Mouse (Mus musculus) spleen, adult 2 months (tissue): Measurements from ENCODE around the gene Dusp9.

ENCODE experiments used
- CTCF ChIP-seq: fragments of 200-500 bp; IDR thresholded peaks from 2 replicates; pipeline ENCODE4 v1.5.1; 2011; ENCODE audit warnings: mild to moderate bottlenecking, inconsistent platforms; ENCODE audit not compliant: insufficient read depth, insufficient read length, insufficient replicate concordance; ENCODE audit errors: extremely low read depth
- POLR2A ChIP-seq: fragments of 200-500 bp; IDR thresholded peaks from 2 replicates; pipeline ENCODE4 v1.6.1; 2011; ENCODE audit warnings: low read depth, low read length, inconsistent platforms

GRCm38 (mm10) chrX:73650869-73651268 is 11.7 kb downstream of the Dusp9 start:
- TF ChIP-seq CTCF: no peak
- no peak for TF ChIP-seq POLR2A
